Mouse (Mus musculus): ENCODE data around the gene Kcnk18. TPM values are rescaled to one million over a fixed set of nuclear protein-coding genes. Genes with fewer than 3 reads are reported as not detected.
A peak's percentile ranks its signal among the peaks of the same experiment; 100 is the strongest.

Gene Kcnk18
- polyA plus RNA-seq, 1 experiment from 2014 or later = not detected

DNA sequence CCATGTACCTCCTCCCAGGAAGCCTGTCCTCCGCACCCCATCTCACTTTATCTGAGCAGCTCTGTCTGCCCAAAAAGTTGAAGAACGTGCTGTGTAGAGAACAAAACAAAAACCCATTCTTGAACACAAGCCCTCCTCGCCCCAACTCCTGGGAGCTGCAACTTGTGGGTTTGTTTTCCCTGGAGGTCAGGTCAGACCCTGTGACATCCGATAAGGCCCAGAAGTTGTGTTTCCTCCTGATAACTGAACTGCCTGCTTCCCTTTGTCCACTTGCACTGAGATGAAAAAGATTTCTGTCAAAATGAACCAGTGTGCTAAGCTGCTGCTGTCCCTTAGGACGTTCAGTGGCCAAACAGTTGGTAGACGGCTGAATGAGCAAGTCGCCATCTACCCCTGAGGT, 42.6 kb downstream of the Kcnk18 start:
- H3K4me1 ChIP-seq = peaks cover 15% of the 10 kb centered on the region
- peak overlapping the region; percentile 48 for H3K4me3 ChIP-seq (replicated peaks)
- 36% methylated on average over 7 of the region's 7 CpGs for WGBS
- 0 out of 2 replicates have a peak, but pooled peaks cover 5% of the 10 kb centered on the region for H3K9me3 ChIP-seq (replicated peaks)
- no peak overlapping the region for H3K9ac ChIP-seq
- H3K27ac ChIP-seq = no peak overlapping the region
- H3K4me2 ChIP-seq = peak overlapping the region; percentile 92
- peaks cover 34% of the 10 kb centered on the region for H3K27me3 ChIP-seq
- no peak for ATAC-seq (replicated peaks; ENCODE audit: low FRiP score)
- no peaks in the 10 kb centered on the region for H3K36me3 ChIP-seq

- Histone ChIP-seq H3K36me3 (no peaks in the 10 kb centered on the region), H3K9ac (no peak overlapping the region), H3K27ac (no peak overlapping the region), H3K4me3 (replicated peaks) (no peak overlapping the region), H3K4me2 (no peak overlapping the region), H3K9me3 (replicated peaks) (no peaks in the 10 kb centered on the region), H3K27me3 (peaks cover 34% of the 10 kb centered on the region), H3K4me1 (peaks cover 25% of the 10 kb centered on the region)
- ATAC-seq (replicated peaks; ENCODE audit: low FRiP score) = no peak
- WGBS = 86% methylated on average over 9 of the region's 9 CpGs
These were observed 44.2 kb downstream of the Kcnk18 start for GRCm38 (mm10) chr19:59263171-59263570.

GRCm38 (mm10) chr19:59264838-59265532, 46.0 kb downstream of the Kcnk18 start:
- no peaks in the 10 kb centered on the region for H3K36me3 ChIP-seq
- WGBS = 86% methylated on average over 9 of the region's 9 CpGs

GRCm38 (mm10) chr19:59265907-59266306, 46.9 kb downstream of the Kcnk18 start:
- Histone ChIP-seq H3K9me3 (replicated peaks) (no peaks in the 10 kb centered on the region), H3K4me3 (replicated peaks) (no peak overlapping the region), H3K4me2 (no peak overlapping the region), H3K4me1 (peaks cover 21% of the 10 kb centered on the region), H3K27ac (no peak overlapping the region), H3K9ac (no peak overlapping the region), H3K27me3 (peaks cover 17% of the 10 kb centered on the region), H3K36me3 (no peaks in the 10 kb centered on the region)
- WGBS = 73% methylated on average over 6 of the region's 6 CpGs
- ATAC-seq (replicated peaks; ENCODE audit: low FRiP score) = no peak

More at GRCm38 (mm10) chr19:59264838-59265532, 46.0 kb downstream of the Kcnk18 start:
- no peak overlapping the region for H3K4me2 ChIP-seq
- peaks cover 29% of the 10 kb centered on the region for H3K4me1 ChIP-seq
- H3K4me3 ChIP-seq (replicated peaks) = no peak overlapping the region
- no peak overlapping the region for H3K27ac ChIP-seq
- no peaks in the 10 kb centered on the region for H3K9me3 ChIP-seq (replicated peaks)
- H3K9ac ChIP-seq = no peak overlapping the region
- H3K27me3 ChIP-seq = peaks cover 25% of the 10 kb centered on the region
- no peak for ATAC-seq (replicated peaks; ENCODE audit: low FRiP score)

- 14% methylated on average over 5 of the region's 5 CpGs for WGBS
- Histone ChIP-seq H3K4me2 (no peak overlapping the region), H3K27me3 (peaks cover 7% of the 10 kb centered on the region; the same call in 1 of the 2 replicates), H3K9me3 (replicated peaks) (no peaks in the 10 kb centered on the region), H3K27ac (peak overlapping the region; percentile 29), H3K4me1 (peaks cover 14% of the 10 kb centered on the region), H3K36me3 (no peaks in the 10 kb centered on the region), H3K4me3 (replicated peaks) (no peak overlapping the region), H3K9ac (no peak overlapping the region)
- no peak for ATAC-seq (replicated peaks; ENCODE audit: low FRiP score)
These were observed 48.5 kb downstream of the Kcnk18 start for GRCm38 (mm10) chr19:59267417-59267963.

DNA sequence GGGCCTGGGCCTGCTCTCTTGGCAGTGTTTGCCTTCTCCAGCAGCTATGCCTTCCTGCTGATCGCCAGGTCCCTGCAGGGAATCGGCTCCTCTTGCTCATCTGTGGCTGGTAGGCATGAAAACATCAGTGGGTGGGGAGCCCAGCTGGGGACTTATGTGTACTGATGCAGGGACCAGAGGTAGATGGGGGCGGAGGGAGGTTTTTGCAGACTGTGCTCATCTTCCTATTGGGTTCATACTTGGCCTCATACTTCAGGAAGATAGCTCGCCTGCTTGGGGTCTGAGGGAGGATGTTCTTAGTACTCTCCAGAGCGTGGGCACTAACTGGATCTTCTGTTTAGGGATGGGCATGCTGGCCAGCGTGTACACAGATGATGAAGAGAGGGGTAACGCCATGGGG, 54.2 kb downstream of the Kcnk18 start:
- Histone ChIP-seq H3K4me3 (replicated peaks) (no peak overlapping the region), H3K27ac (no peak overlapping the region), H3K27me3 (no peaks in the 10 kb centered on the region), H3K4me2 (no peak overlapping the region), H3K36me3 (no peaks in the 10 kb centered on the region), H3K9ac (no peak overlapping the region), H3K9me3 (replicated peaks) (no peaks in the 10 kb centered on the region), H3K4me1 (peaks cover 4% of the 10 kb centered on the region)
- ATAC-seq (replicated peaks; ENCODE audit: low FRiP score) = no peak
- 90% methylated on average over 7 of the region's 7 CpGs for WGBS

- Histone ChIP-seq H3K36me3 (0 out of 2 replicates have a peak, but pooled peaks cover 5% of the 10 kb centered on the region), H3K4me2 (no peak overlapping the region), H3K4me3 (replicated peaks) (no peak overlapping the region), H3K27ac (no peak overlapping the region), H3K9ac (no peak overlapping the region), H3K9me3 (replicated peaks) (no peaks in the 10 kb centered on the region), H3K4me1 (no peaks in the 10 kb centered on the region), H3K27me3 (no peaks in the 10 kb centered on the region)
- WGBS = 87% methylated on average over 7 of the region's 7 CpGs
- ATAC-seq (replicated peaks; ENCODE audit: low FRiP score) = no peak
These were observed 57.3 kb downstream of the Kcnk18 start for GRCm38 (mm10) chr19:59276354-59276753.

GRCm38 (mm10) chr19:59280841-59281240, 61.8 kb downstream of the Kcnk18 start:
- H3K9ac ChIP-seq = no peak overlapping the region
- H3K4me3 ChIP-seq (replicated peaks) = no peak overlapping the region
- H3K4me2 ChIP-seq = no peak overlapping the region
- H3K27ac ChIP-seq = no peak overlapping the region
- ATAC-seq (replicated peaks; ENCODE audit: low FRiP score) = no peak
- 0 out of 2 replicates have a peak, but pooled peaks cover 5% of the 10 kb centered on the region for H3K36me3 ChIP-seq
- no peaks in the 10 kb centered on the region for H3K27me3 ChIP-seq
- no peaks in the 10 kb centered on the region for H3K9me3 ChIP-seq (replicated peaks)
- H3K4me1 ChIP-seq = no peaks in the 10 kb centered on the region

GRCm38 (mm10) chr19:59282001-59282400, 63.0 kb downstream of the Kcnk18 start:
- H3K4me2 ChIP-seq = no peak overlapping the region
- no peaks in the 10 kb centered on the region for H3K9me3 ChIP-seq (replicated peaks)
- no peak overlapping the region for H3K4me3 ChIP-seq (replicated peaks)
- 70% methylated on average over 3 of the region's 3 CpGs for WGBS
- H3K36me3 ChIP-seq = 0 out of 2 replicates have a peak, but pooled peaks cover 7% of the 10 kb centered on the region
- no peak overlapping the region for H3K27ac ChIP-seq
- ATAC-seq (replicated peaks; ENCODE audit: low FRiP score) = no peak
- H3K27me3 ChIP-seq = no peaks in the 10 kb centered on the region
- H3K9ac ChIP-seq = no peak overlapping the region
- H3K4me1 ChIP-seq = no peaks in the 10 kb centered on the region

Other genes starting within 250 kb of the Kcnk18 start
- 2.0 and 2.3 TPM in 2 replicates for gene Shtn1, start 143.1 kb upstream of the Kcnk18 start, polyA plus RNA-seq (2015; fragmentation: Nextera tagmentation; extraction: Ambion mirVana)
- not detected in 2 replicates for gene Vax1, start 49.2 kb upstream of the Kcnk18 start, polyA plus RNA-seq (2015; fragmentation: Nextera tagmentation; extraction: Ambion mirVana)
- gene Slc18a2, start 41.7 kb downstream of the Kcnk18 start, polyA plus RNA-seq (2015; fragmentation: Nextera tagmentation; extraction: Ambion mirVana) = 9.1 and 13.2 TPM in 2 replicates
- 10.3 and 18.9 TPM in 2 replicates for gene Rps12-ps3, start 103.1 kb downstream of the Kcnk18 start, polyA plus RNA-seq (2015; fragmentation: Nextera tagmentation; extraction: Ambion mirVana)
- gene Pdzd8, start 126.6 kb downstream of the Kcnk18 start, polyA plus RNA-seq (2015; fragmentation: Nextera tagmentation; extraction: Ambion mirVana) = 9.0 and 10.0 TPM in 2 replicates
- gene Emx2, start 239.2 kb downstream of the Kcnk18 start, polyA plus RNA-seq (2015; fragmentation: Nextera tagmentation; extraction: Ambion mirVana) = 38.8 TPM in 2 replicates